Mouse (Mus musculus): ENCODE measurements around the gene Tek.

Tek gene

DNA sequence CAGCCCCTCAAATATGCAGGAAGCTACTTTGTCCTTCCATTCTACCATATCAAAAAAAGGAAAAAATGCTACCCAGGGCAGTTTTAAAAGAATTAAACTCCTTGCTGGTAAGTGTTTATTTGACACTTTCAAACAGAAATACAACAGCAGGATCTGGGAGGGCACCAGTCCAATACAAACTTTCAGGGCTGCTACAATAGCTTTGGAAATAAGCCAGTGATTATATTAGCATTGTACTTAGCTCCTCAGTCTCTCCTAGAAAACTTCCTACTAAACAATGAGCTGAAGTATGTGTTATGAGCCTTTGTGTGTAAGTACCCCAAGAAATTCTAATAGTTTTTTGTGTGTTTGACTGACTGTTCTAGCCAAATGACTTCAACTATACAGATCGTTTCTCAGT, 87.8 kb downstream of the Tek start:
- no peak for DNase-seq

DNA sequence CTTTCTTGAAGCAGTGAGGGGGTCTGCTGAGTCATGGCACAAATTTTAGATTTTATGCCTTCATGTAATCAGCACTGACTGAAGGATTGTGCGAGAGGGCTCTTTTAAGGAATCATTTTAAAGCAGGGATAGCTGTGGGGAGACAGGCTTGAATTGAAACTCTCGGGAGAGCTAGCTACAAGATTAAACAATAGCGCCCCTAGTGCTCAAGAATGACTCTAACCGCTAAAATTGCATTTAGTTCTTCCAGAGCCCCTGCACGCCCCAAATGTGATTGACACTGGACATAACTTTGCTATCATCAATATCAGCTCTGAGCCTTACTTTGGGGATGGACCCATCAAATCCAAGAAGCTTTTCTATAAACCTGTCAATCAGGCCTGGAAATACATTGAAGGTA, 88.3 kb downstream of the Tek start:
- DNase-seq, result no peak

DNA sequence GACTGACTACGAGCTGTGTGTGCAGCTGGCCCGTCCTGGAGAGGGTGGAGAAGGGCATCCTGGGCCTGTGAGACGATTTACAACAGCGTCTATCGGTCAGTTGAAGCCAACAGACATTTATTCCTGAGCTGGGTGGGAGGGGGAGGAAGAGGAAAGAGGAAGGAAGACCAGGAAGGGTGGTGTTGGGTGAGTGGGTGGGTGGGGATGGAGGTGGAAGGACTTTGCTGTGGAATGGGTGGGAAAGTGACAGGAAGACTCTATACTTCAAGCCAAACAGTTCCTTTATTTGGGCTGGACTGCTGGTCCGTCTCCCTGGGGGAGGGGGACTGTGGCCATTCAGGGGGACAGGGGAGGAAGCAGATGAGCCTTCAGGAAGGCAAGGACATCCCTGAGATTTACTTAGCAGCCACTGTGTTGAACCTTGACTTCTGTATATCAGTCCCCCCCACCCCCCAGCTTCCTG, 90.9 kb downstream of the Tek start:
- DNase-seq, result no peak

DNA sequence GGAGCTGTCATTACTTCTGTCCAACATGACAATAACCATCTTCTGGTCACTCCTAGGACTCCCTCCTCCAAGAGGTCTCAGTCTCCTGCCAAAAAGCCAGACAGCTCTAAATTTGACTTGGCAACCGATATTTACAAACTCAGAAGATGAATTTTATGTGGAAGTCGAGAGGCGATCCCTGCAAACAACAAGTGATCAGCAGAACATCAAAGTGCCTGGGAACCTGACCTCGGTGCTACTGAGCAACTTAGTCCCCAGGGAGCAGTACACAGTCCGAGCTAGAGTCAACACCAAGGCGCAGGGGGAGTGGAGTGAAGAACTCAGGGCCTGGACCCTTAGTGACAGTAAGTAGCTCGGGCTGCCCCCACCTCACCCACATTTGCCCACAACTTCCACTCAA, 98.0 kb downstream of the Tek start:
- DNase-seq, result no peak

DNA sequence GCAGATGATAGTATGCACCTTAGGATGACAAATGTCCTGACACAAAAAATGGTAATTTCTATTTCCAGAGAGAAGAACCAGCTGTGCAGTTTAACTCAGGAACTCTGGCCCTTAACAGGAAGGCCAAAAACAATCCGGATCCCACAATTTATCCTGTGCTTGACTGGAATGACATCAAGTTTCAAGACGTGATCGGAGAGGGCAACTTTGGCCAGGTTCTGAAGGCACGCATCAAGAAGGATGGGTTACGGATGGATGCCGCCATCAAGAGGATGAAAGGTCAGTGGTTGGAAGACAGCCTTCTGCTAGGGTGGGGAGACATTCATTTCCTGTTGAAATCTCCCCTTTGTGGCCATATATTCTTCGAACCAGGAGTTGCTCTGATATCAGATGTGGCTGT, 114.2 kb downstream of the Tek start:
- DNase-seq, result no peak

DNA sequence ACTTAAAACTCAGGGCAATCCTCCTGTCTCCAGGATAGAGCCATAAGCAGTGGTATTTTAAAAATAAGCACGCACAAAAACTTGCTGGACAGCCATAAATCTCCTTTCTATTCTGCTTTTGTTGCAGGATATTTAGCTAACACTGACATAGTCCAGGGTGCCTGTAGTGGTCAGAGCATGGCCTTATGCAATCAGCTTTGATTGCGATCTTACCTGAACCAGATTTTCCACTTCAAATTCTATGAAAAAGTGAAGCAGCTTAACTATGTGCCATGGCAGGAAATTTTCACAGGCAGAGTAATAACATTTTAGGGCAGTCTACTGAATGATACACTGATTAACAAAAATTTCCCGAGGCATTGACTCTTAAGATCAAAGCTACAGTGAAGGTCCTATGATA, 115.2 kb downstream of the Tek start:
- no peak for DNase-seq

DNA sequence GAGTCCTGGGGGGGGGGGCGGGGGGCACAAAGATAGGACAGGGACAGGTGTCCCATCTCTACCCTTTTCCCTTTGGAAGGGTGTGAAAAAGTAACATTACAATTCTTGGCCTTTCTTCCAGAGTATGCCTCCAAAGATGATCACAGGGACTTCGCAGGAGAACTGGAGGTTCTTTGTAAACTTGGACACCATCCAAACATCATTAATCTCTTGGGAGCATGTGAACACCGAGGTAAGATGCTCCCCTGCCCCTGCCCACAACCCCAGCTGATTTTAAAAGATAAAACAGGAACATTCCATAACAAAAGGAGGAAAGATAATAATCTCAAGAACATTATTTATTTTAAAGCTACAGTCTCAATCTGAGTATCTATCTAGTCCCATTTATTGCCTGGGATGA, 116.1 kb downstream of the Tek start:
- no peak for DNase-seq

DNA sequence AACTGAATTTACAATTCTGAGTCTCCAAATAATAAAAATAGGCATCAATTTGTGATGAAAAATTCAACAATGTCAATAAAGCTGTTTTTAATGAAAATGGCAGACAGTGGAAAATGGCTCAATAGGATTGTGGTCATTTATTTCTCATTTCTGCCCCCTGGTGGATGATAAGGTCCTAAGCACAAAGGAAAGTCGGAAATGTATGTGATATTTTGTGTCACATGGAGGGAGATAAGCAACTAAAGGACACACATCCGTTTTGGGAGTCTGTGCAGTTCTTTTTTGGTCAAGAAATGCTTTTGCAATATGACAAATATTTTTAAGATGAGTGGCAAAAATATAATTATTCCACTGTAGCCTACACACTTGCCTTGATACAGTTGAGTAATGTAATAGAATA, 161.7 kb downstream of the Tek start:
- peak; percentile 4 for DNase-seq

DNA sequence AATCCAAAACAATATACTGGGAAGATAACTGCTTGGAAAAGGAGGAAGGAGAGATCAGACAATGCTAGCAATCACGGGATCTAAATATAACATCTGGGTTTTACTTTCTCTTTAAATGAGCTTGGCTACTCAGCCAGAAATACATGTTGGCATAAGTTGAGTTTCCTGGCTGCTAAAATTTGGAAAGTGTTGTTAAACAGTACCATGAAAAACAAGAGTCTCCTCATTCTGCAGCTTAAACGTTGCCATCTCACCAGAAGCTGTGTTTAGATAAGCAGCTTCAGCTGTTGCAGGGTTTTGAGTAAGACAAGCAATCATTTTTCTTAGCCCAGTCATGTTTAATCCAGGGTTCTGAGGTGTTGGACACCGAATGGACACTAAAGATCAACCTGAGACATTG, 162.7 kb downstream of the Tek start:
- no peak for DNase-seq
